Mouse (Mus musculus) adrenal gland, adult 8-10 months (tissue): ENCODE measurements at regions not wholly inside any gene's neighbourhood (a gene's known extent, or its start where the extent isn't known, plus 50 kb on each side); places are given as distances from the start of the nearest gene placed in this dataset.
A peak's percentile ranks its signal among the peaks of the same experiment; 100 is the strongest.
"Not testable (repeated sequence)": the region's sequence is repeated elsewhere in the genome, so short reads cannot be mapped to it uniquely, and the experiment has no call there.

Source experiments
- DNase-seq: peaks from one replicate; pipeline ENCODE4 v3.0.0; 2022

- peak; percentile 25 for DNase-seq
Measured at GRCm38 (mm10) chr17:69563165-69563564, 124.0 kb downstream of the Akain1 start.

- not testable (repeated sequence) for DNase-seq
Measured at GRCm38 (mm10) chr17:69571070-69571669, 132.0 kb downstream of the Akain1 start.

GRCm38 (mm10) chr17:69590553-69590952 is 151.4 kb downstream of the Akain1 start:
- DNase-seq, result no peak

GRCm38 (mm10) chr17:69597773-69598295 is 158.7 kb downstream of the Akain1 start:
- no peak for DNase-seq

GRCm38 (mm10) chr17:69598461-69598860 is 159.3 kb downstream of the Akain1 start:
- no peak for DNase-seq

GRCm38 (mm10) chr17:69603596-69603995 is 164.5 kb downstream of the Akain1 start:
- no peak for DNase-seq

- DNase-seq, result peak; percentile 3
Measured at GRCm38 (mm10) chr17:69604698-69605097, 165.6 kb downstream of the Akain1 start.

GRCm38 (mm10) chr17:69605458-69605857 is 166.3 kb downstream of the Akain1 start:
- no peak for DNase-seq

- no peak for DNase-seq
Measured at GRCm38 (mm10) chr17:69631411-69631810, 192.3 kb downstream of the Akain1 start.

GRCm38 (mm10) chr17:69650496-69650895 is 211.4 kb downstream of the Akain1 start:
- DNase-seq, result not testable (repeated sequence)

GRCm38 (mm10) chr17:69654586-69654985 is 215.5 kb downstream of the Akain1 start:
- DNase-seq, result no peak

- peak; percentile 71 for DNase-seq
Measured at GRCm38 (mm10) chr17:69672530-69672929, 233.4 kb downstream of the Akain1 start.

- DNase-seq, result no peak
Measured at GRCm38 (mm10) chr17:69683091-69683490, 244.0 kb downstream of the Akain1 start.

GRCm38 (mm10) chr17:69685625-69686257 is 246.6 kb downstream of the Akain1 start:
- no peak for DNase-seq

GRCm38 (mm10) chr17:69686383-69686782 is 247.3 kb downstream of the Akain1 start:
- no peak for DNase-seq

- DNase-seq, result no peak
Measured at GRCm38 (mm10) chr17:69695341-69695740, 256.2 kb downstream of the Akain1 start.

GRCm38 (mm10) chr17:69727325-69727724 is 241.5 kb upstream of the Dlgap1 start:
- DNase-seq, result no peak

GRCm38 (mm10) chr17:69732981-69733380 is 235.9 kb upstream of the Dlgap1 start:
- DNase-seq, result no peak

- no peak for DNase-seq
Measured at GRCm38 (mm10) chr17:69736379-69737096, 232.3 kb upstream of the Dlgap1 start.

- no peak for DNase-seq
Measured at GRCm38 (mm10) chr17:69769002-69769421, 199.9 kb upstream of the Dlgap1 start.

- DNase-seq, result no peak
Measured at GRCm38 (mm10) chr17:69770046-69770445, 198.8 kb upstream of the Dlgap1 start.

GRCm38 (mm10) chr17:69781201-69781600 is 187.7 kb upstream of the Dlgap1 start:
- no peak for DNase-seq

GRCm38 (mm10) chr17:69786985-69787384 is 181.9 kb upstream of the Dlgap1 start:
- DNase-seq, result no peak
